Mouse (Mus musculus): Measurements from ENCODE around the gene 4932438A13Rik. TPM values are rescaled to one million over a fixed set of nuclear protein-coding genes. Genes with fewer than 3 reads are reported as not detected.

4932438A13Rik gene
- polyA plus RNA-seq, 1 experiment from 2014 or later: 17.1 TPM

DNA sequence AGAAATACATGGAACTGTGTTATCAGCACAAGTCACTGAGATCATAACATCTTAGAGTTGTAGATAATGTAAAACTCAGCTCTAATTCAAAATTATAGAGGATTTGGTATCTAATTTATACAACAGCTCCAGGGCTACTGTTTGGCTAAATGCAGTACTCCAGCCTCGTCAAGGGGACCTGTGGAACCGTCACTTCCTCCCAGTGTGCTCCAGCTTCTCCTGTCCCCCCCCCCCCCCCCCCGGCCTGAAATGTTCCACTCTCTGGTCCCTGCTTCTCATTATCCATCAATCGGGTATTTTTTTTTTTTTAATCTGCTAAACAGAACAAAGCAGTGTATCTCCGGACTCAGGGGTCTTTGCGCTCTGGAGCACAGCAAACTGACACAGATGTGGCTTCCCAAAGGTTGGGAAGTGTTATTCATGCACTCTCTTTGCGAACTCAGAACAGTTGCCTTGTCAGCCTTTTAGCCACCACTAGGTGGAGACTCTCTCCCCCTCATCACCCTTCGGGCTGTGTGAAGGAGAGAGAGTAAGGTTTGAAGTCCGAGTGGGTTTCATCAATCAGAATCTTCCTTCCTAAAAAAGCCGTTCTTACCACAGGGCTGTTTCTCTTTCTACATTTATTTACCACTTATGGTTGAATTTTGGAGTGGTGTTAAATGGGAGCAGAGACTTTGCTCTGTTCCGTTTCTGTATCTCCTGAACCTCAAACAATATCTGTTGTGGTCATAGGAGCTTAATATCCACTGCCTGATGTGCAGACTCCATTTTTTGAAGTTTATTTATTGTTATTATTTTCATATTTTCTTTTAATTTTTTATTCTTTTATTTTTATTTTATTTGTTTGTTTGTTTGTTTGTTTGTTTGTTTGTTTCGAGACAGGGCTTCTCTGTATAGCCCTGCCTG lies 22.0 kb upstream of the 4932438A13Rik start:
- WGBS: 19% methylated on average over 11 of the region's 12 CpGs
- Histone ChIP-seq H3K27ac (replicated peaks) (no peak overlapping the region), H3K27me3 (ENCODE audit: control insufficient read depth, insufficient read depth, low read length) (no peaks in the 10 kb centered on the region), H3K4me3 (ENCODE audit: low read depth, low read length) (no peak overlapping the region), H3K9ac (ENCODE audit: low read length) (no peak overlapping the region), H3K9me3 (ENCODE audit: control insufficient read depth, low read length) (no peaks in the 10 kb centered on the region), H3K4me2 (replicated peaks; ENCODE audit: low read depth) (0 out of 2 replicates have a peak overlapping the region, but pooled peaks have one; percentile 8), H3K36me3 (ENCODE audit: control insufficient read depth, insufficient read depth, low read length) (no peaks in the 10 kb centered on the region), H3K4me1 (replicated peaks; ENCODE audit: control insufficient read depth, insufficient read depth) (no peaks in the 10 kb centered on the region)
- DNase-seq (ENCODE audit: low spot score) (peak; percentile 46), ATAC-seq (ENCODE audit: low FRiP score, low TSS enrichment) (peak; percentile 61; the same call in 1 of the 2 replicates)
- TF ChIP-seq CTCF (IDR thresholded peaks at IDR 0.05; ENCODE audit: low read depth) (peak; percentile 91), EP300 (optimal IDR thresholded peaks at IDR 0.05) (no peak)

DNA sequence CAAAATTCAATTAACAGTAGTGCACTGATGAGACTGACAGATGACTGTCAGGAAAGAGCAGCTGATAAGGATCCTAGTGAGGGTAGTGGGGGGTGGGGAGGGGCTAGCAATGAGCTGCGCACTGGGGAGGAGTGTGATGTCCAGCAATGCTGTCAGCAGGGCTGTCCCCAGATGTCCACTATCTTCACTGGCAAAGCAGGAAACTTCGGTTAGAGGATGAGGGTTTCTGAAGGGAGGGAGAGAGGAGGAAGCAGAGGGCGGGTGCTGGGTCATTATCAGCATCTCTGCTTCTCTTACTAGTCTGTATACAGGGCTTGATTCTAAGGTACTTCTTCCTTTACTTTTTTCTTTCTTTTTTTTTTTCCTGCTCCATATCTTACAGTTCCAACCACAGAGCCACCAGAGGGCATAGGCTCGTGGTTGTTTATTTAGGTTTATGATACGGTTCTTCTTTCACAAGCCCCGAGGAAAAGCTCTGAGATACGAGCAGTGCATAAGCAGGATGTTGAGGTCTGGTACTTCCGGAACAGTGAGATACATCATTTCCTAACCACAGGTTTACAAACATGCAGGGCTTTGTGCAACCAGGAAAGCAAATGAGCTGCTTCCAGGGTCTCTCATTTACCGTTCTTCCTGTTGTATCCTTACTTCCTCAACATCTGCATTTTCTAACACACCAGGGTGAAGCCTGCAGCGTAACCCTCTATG lies 9.0 kb upstream of the 4932438A13Rik start:
- TF ChIP-seq CTCF (IDR thresholded peaks at IDR 0.05; ENCODE audit: low read depth): peak; percentile 12; the same call in 1 of the 2 replicates
- no peak for TF ChIP-seq EP300 (optimal IDR thresholded peaks at IDR 0.05)
- 32% methylated on average over 10 of the region's 10 CpGs for WGBS
- Histone ChIP-seq H3K9ac (ENCODE audit: low read length) (no peak overlapping the region), H3K36me3 (ENCODE audit: control insufficient read depth, insufficient read depth, low read length) (no peaks in the 10 kb centered on the region), H3K9me3 (ENCODE audit: control insufficient read depth, low read length) (no peaks in the 10 kb centered on the region), H3K4me3 (ENCODE audit: low read depth, low read length) (no peak overlapping the region), H3K4me1 (replicated peaks; ENCODE audit: control insufficient read depth, insufficient read depth) (no peaks in the 10 kb centered on the region), H3K4me2 (replicated peaks; ENCODE audit: low read depth) (0 out of 2 replicates have a peak overlapping the region, but pooled peaks have one; percentile 1), H3K27me3 (ENCODE audit: control insufficient read depth, insufficient read depth, low read length) (no peaks in the 10 kb centered on the region), H3K27ac (replicated peaks) (no peak overlapping the region)
- ATAC-seq (ENCODE audit: low FRiP score, low TSS enrichment): no peak
- no peak for DNase-seq (ENCODE audit: low spot score)

GRCm38 (mm10) chr3:36861411-36862410 lies 1.2 kb upstream of the 4932438A13Rik start:
- no peaks in the 10 kb centered on the region for H3K9me3 ChIP-seq (ENCODE audit: control insufficient read depth, low read length)
- no peak for DNase-seq (ENCODE audit: low spot score)
- no peaks in the 10 kb centered on the region for H3K27me3 ChIP-seq (ENCODE audit: control insufficient read depth, insufficient read depth, low read length)
- no peaks in the 10 kb centered on the region for H3K4me1 ChIP-seq (replicated peaks; ENCODE audit: control insufficient read depth, insufficient read depth)
- H3K9ac ChIP-seq (ENCODE audit: low read length): no peak overlapping the region
- H3K4me3 ChIP-seq (ENCODE audit: low read depth, low read length): no peak overlapping the region
- TF ChIP-seq CTCF (IDR thresholded peaks at IDR 0.05; ENCODE audit: low read depth) (no peak), EP300 (optimal IDR thresholded peaks at IDR 0.05) (no peak)
- no peak overlapping the region for H3K27ac ChIP-seq (replicated peaks)
- no peak for ATAC-seq (ENCODE audit: low FRiP score, low TSS enrichment)
- H3K4me2 ChIP-seq (replicated peaks; ENCODE audit: low read depth): no peak overlapping the region
- 78% methylated on average over 3 of the region's 3 CpGs for WGBS
- no peaks in the 10 kb centered on the region for H3K36me3 ChIP-seq (ENCODE audit: control insufficient read depth, insufficient read depth, low read length)

DNA sequence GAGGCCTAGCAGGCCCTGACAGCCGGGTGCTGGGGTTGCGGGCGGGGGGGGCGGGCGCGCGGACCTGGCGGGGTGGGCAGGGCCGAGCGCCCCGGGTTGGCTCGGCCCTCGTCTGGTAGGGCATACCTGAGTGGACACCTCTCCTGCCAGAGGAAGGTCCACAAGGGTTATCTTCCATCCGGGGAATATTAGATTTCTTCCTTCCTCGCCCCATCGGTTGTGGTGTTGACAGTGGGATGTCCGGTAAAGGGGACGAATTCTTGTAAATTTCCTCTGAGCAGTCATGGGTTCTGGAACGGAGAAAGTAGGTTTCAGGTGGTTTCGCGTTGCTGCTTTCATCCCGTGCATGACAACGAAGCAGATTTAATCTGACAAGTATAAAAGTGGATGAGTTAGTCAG lies 523 bp downstream of the 4932438A13Rik start:
- peak overlapping the region; percentile 72 for H3K4me2 ChIP-seq (replicated peaks; ENCODE audit: low read depth)
- peak overlapping the region; percentile 84 for H3K27ac ChIP-seq (replicated peaks)
- H3K4me3 ChIP-seq (ENCODE audit: low read depth, low read length): peak overlapping the region; percentile 75
- whole genome bisulfite sequencing: 1% methylated on average over 22 of the region's 23 CpGs
- no peaks in the 10 kb centered on the region for H3K4me1 ChIP-seq (replicated peaks; ENCODE audit: control insufficient read depth, insufficient read depth)
- H3K27me3 ChIP-seq (ENCODE audit: control insufficient read depth, insufficient read depth, low read length): no peaks in the 10 kb centered on the region
- no peaks in the 10 kb centered on the region for H3K9me3 ChIP-seq (ENCODE audit: control insufficient read depth, low read length)
- ATAC-seq (ENCODE audit: low FRiP score, low TSS enrichment): peak; percentile 55
- H3K36me3 ChIP-seq (ENCODE audit: control insufficient read depth, insufficient read depth, low read length): no peaks in the 10 kb centered on the region
- peak overlapping the region; percentile 86 for H3K9ac ChIP-seq (ENCODE audit: low read length)
- TF ChIP-seq CTCF (IDR thresholded peaks at IDR 0.05; ENCODE audit: low read depth) (no peak), EP300 (optimal IDR thresholded peaks at IDR 0.05) (no peak)
- DNase-seq (ENCODE audit: low spot score): no peak

DNA sequence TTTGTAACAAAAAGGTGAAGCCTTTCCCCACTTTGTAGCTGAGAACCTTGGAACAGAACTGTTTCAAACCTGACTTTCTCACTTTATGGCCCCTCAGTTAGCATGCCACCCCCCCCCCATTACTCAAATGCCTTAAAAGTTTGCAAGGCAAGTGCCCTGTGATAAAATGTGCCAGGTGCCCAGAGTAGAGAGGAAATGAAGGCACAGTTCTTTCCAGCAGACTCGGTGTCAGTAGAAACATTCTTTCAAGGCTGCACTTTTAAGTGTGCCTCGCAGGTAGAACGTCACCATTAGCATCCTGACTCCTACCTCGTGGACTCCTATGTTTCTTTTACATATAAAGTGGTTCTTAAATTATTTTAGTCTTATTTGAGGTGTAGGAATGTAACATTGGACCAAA lies 977 bp downstream of the 4932438A13Rik start:
- Histone ChIP-seq H3K4me3 (ENCODE audit: low read depth, low read length) (peak overlapping the region; percentile 75), H3K27ac (replicated peaks) (no peak overlapping the region), H3K27me3 (ENCODE audit: control insufficient read depth, insufficient read depth, low read length) (no peaks in the 10 kb centered on the region), H3K9ac (ENCODE audit: low read length) (peak overlapping the region; percentile 86), H3K36me3 (ENCODE audit: control insufficient read depth, insufficient read depth, low read length) (no peaks in the 10 kb centered on the region), H3K4me2 (replicated peaks; ENCODE audit: low read depth) (peak overlapping the region; percentile 72), H3K9me3 (ENCODE audit: control insufficient read depth, low read length) (no peaks in the 10 kb centered on the region), H3K4me1 (replicated peaks; ENCODE audit: control insufficient read depth, insufficient read depth) (no peaks in the 10 kb centered on the region)
- WGBS: 50% methylated on average over 4 of the region's 4 CpGs
- no peak for DNase-seq (ENCODE audit: low spot score)
- ATAC-seq (ENCODE audit: low FRiP score, low TSS enrichment): no peak
- no peak for TF ChIP-seq EP300 (optimal IDR thresholded peaks at IDR 0.05)
- TF ChIP-seq CTCF (IDR thresholded peaks at IDR 0.05; ENCODE audit: low read depth): no peak
